ENCODE assay signal across 15 mouse cellular contexts in the genomic region with DNA sequence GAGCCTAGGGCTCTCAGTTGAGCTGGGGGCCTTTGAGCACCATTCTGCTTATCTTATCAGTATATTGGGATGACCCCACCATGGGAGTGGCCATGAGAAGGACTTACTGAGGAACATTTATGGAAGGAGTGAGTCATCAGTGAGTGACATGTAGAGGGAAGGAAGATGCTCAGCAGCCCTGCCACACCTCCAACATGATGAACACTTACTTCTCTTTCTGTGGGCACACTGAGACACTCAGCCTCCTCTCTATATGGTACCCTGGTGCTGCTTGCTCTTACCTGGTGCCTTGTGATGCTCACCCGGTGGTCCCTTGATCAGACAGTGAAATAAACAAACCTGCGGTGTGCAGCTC. TPM values are rescaled to one million over a fixed set of nuclear protein-coding genes. Genes with fewer than 3 reads are reported as not detected.
A peak's percentile ranks its signal among the peaks of the same experiment; 100 is the strongest.
DNase-seq lines count a peak whose midpoint lies in the region; ATAC-seq and TF ChIP-seq lines count a peak whose summit lies in the region.
"Had no signal": no experiment of that assay in that cellular context is flagged by ENCODE, and none has a peak within 500 bp of the region (broad histone marks: within the 10 kb centered on the region; RNA-seq: fewer than 3 reads in every experiment).

No protein-coding gene starts in this region.

- no peak for TF ChIP-seq RAD21 in CH12.LX (IDR thresholded peaks at IDR 0.05; ENCODE audit: low read depth, low read length)

- no peak overlapping the region for H3K9ac ChIP-seq in liver, embryonic 13.5 days
- no peak overlapping the region for H3K9ac ChIP-seq in liver, postnatal 0 days (replicated peaks)
- no peak overlapping the region for H3K9ac ChIP-seq in CH12.LX (ENCODE audit: insufficient read depth, low read depth)
- H3K9ac ChIP-seq: embryonic facial prominence, embryonic 15.5 days; liver, embryonic 12.5 days; neural tube, embryonic 15.5 days had no signal

- H3K9me3 ChIP-seq in liver, embryonic 13.5 days (replicated peaks) = no peaks in the 10 kb centered on the region
- no peaks in the 10 kb centered on the region for H3K9me3 ChIP-seq in liver, postnatal 0 days (ENCODE audit: low read length)
- no peaks in the 10 kb centered on the region for H3K9me3 ChIP-seq in CH12.LX (replicated peaks; ENCODE audit: low read length)
- H3K9me3 ChIP-seq: embryonic facial prominence, embryonic 15.5 days; heart, embryonic 10.5 days; liver, embryonic 12.5 days; neural tube, embryonic 15.5 days had no signal

- peaks cover 4% of the 10 kb centered on the region for H3K79me2 ChIP-seq in CH12.LX (replicated peaks; ENCODE audit: control insufficient read depth, extremely low read depth, insufficient read depth, poor library complexity, severe bottlenecking)

- TF ChIP-seq CTCF in liver, postnatal 0 days (IDR thresholded peaks at IDR 0.05; ENCODE audit: low read depth) = no peak
- no peak for TF ChIP-seq CTCF in CH12.LX (conservative IDR thresholded peaks at IDR 0.05 in 1 of 2, IDR thresholded peaks at IDR 0.05 in 1 of 2; ENCODE audit: low read depth in 2 of 2, low read length in 2 of 2)

- in situ Hi-C loops in CH12.LX (cut with MboI; ENCODE audit: low pct_ligation_motif_present, low pct_unique_long_range_greater_than_20kb, low sequenced_read_pairs) = no loop called here

- peak; percentile 34; the same call in 1 of the 2 replicates for ATAC-seq in liver, embryonic 13.5 days (ENCODE audit: low read depth)
- ATAC-seq in liver, postnatal 0 days = no peak
- peak; percentile 37; the same call in 1 of the 2 replicates for ATAC-seq in megakaryocyte progenitor cell, adult 5-6 weeks (replicated peaks; ENCODE audit: poor library complexity)
- ATAC-seq: liver, embryonic 12.5 days; midbrain, embryonic 16.5 days had no signal

- H3K4me1 ChIP-seq in liver, embryonic 13.5 days (replicated peaks) = peaks cover 9% of the 10 kb centered on the region; the same call in 1 of the 2 replicates
- 0 out of 2 replicates have a peak, but pooled peaks cover 6% of the 10 kb centered on the region for H3K4me1 ChIP-seq in liver, postnatal 0 days (ENCODE audit: insufficient read depth)
- peaks cover 11 to 45% of the 10 kb centered on the region in 2 experiments; a peak in 3 of 4 replicates for H3K4me1 ChIP-seq in CH12.LX (ENCODE audit: control insufficient read depth in 1 of 2, insufficient read depth in 2 of 2)

- H3K4me3 ChIP-seq in liver, embryonic 13.5 days (replicated peaks) = no peak overlapping the region
- no peak overlapping the region for H3K4me3 ChIP-seq in liver, postnatal 0 days (ENCODE audit: low read depth, low read length)
- no peak overlapping the region for H3K4me3 ChIP-seq in CH12.LX (replicated peaks in 1 of 3; ENCODE audit: low read depth in 2 of 3, low read length in 2 of 3, poor library complexity in 1 of 3)
- H3K4me3 ChIP-seq: embryonic facial prominence, embryonic 15.5 days; heart, embryonic 10.5 days; liver, embryonic 12.5 days; neural tube, embryonic 15.5 days had no signal

- H3K27me3 ChIP-seq in liver, embryonic 13.5 days = no peaks in the 10 kb centered on the region
- H3K27me3 ChIP-seq in liver, postnatal 0 days (ENCODE audit: insufficient read depth, low read length) = no peaks in the 10 kb centered on the region
- H3K27me3 ChIP-seq in CH12.LX (replicated peaks) = no peaks in the 10 kb centered on the region
- H3K27me3 ChIP-seq: embryonic facial prominence, embryonic 15.5 days; liver, embryonic 12.5 days; neural tube, embryonic 15.5 days had no signal

- H3K4me2 ChIP-seq in liver, embryonic 13.5 days = no peak overlapping the region
- H3K4me2 ChIP-seq in liver, postnatal 0 days (ENCODE audit: low read depth, low read length) = no peak overlapping the region
- H3K4me2 ChIP-seq in CH12.LX (ENCODE audit: insufficient read depth, low read depth, poor library complexity, severe bottlenecking) = no peak overlapping the region
- H3K4me2 ChIP-seq: embryonic facial prominence, embryonic 15.5 days; liver, embryonic 12.5 days; neural tube, embryonic 15.5 days had no signal

- H3K36me3 ChIP-seq in liver, embryonic 13.5 days = no peaks in the 10 kb centered on the region
- H3K36me3 ChIP-seq in liver, postnatal 0 days (replicated peaks; ENCODE audit: insufficient read depth, low read length) = no peaks in the 10 kb centered on the region
- peaks cover 0 to 3% of the 10 kb centered on the region in 2 experiments for H3K36me3 ChIP-seq in CH12.LX (replicated peaks in 1 of 2; ENCODE audit: control insufficient read depth in 1 of 2, insufficient read depth in 1 of 2, low read length in 1 of 2)
- H3K36me3 ChIP-seq: embryonic facial prominence, embryonic 15.5 days; liver, embryonic 12.5 days; neural tube, embryonic 15.5 days had no signal

- dilution Hi-C loops in CH12.LX (cut with MboI; ENCODE audit: extremely low pct_ligation_motif_present, extremely low pct_unique_long_range_greater_than_20kb, low sequenced_read_pairs) = no loop called here

- no peak overlapping the region for H3K27ac ChIP-seq in liver, embryonic 13.5 days
- H3K27ac ChIP-seq in liver, postnatal 0 days (ENCODE audit: low read depth) = no peak overlapping the region
- no peak overlapping the region; the same call in 1 of the 2 replicates for H3K27ac ChIP-seq in CH12.LX (ENCODE audit: insufficient read depth, low read depth)
- H3K27ac ChIP-seq: embryonic facial prominence, embryonic 15.5 days; heart, embryonic 10.5 days; liver, embryonic 12.5 days; neural tube, embryonic 15.5 days had no signal

- DNase-seq in liver, embryonic 13.5 days = no peak
- DNase-seq in liver, postnatal 0 days = no peak
- peak; percentile 79 for DNase-seq in CH12.LX (ENCODE audit: extremely low read depth)
- DNase-seq in brain, adult 2 months (ENCODE audit: low read depth, low spot score) = peak; percentile 61
- no peak for DNase-seq in thymus, postnatal 10 days (ENCODE audit: low spot score in 2 of 2)
- DNase-seq in frontal cortex, adult 2 months (ENCODE audit: extremely low spot score in 1 of 2, low spot score in 1 of 2) = no peak
- DNase-seq: adrenal gland, postnatal 25 days; kidney, adult 8-10 months; thymus, postnatal 4 days had no signal

- TF ChIP-seq EP300 in liver, postnatal 0 days (IDR thresholded peaks at IDR 0.05; ENCODE audit: low read depth) = no peak
- peak; percentile 38; the same call in 1 of the 2 replicates for TF ChIP-seq EP300 in CH12.LX (IDR thresholded peaks at IDR 0.05; ENCODE audit: low read length)

- 74% methylated on average over 2 of the region's 2 CpGs for WGBS in liver, embryonic 13.5 days (ENCODE audit: insufficient replicate concordance)
- WGBS in liver, postnatal 0 days (ENCODE audit: insufficient replicate concordance) = 74% methylated on average over 2 of the region's 2 CpGs

- no peak for TF ChIP-seq POLR2A in CH12.LX (IDR thresholded peaks at IDR 0.05; ENCODE audit: low read depth, low read length)

TF ChIP-seq in CH12.LX, 34 proteins besides CTCF, POLR2A, EP300 and RAD21:
- TF ChIP-seq JUND (conservative IDR thresholded peaks at IDR 0.05; ENCODE audit: low read depth, low read length) (peak; percentile 86), ETS1 (conservative IDR thresholded peaks at IDR 0.05; ENCODE audit: low read depth, low read length) (peak; percentile 42), SMC3 (IDR thresholded peaks at IDR 0.05; ENCODE audit: low read depth, low read length) (no peak), JUN (IDR thresholded peaks at IDR 0.05; ENCODE audit: insufficient read depth, low read depth, low read length) (peak; percentile 60)

RNA-seq across cellular contexts. Expression of gene Cyfip1, which starts 17.9 kb away (rescaled TPM):
- 18.8 and 21.3 TPM in 2 replicates for polyA plus RNA-seq in liver, embryonic 13.5 days (2015; fragmentation: Nextera tagmentation; extraction: Ambion mirVana)
- polyA plus RNA-seq in liver, postnatal 0 days (2015; fragmentation: Nextera tagmentation; extraction: Ambion mirVana) = 12.0 and 14.3 TPM in 2 replicates
- total RNA-seq in CH12.LX (2012; rRNA removed) = 24.8 and 29.3 TPM in 2 replicates
- 19.3 and 20.1 TPM in 2 replicates for total RNA-seq in CH12.LX (2014; rRNA removed)
- polyA plus RNA-seq in CH12.LX (2012; ENCODE audit: insufficient read length, low read depth) = 24.8 and 27.8 TPM in 2 replicates
- 38.7 and 42.8 TPM in 2 replicates for total RNA-seq in megakaryocyte progenitor cell, adult 5-6 weeks (2015)
- total RNA-seq in megakaryocyte progenitor cell, adult 5-6 weeks (2017) = 41.1 and 49.2 TPM in 2 replicates
- 56.4 and 62.3 TPM in 2 replicates for polyA plus RNA-seq in frontal cortex, adult 2 months (2012; rRNA removed)

Comparison
In these comparisons a context has a peak if more than half of its experiments do, and no peak if none do; other contexts are left out.
1. DNase-seq: peak in CH12.LX (single experiment) and brain, adult 2 months (single experiment); none in liver, embryonic 13.5 days (single experiment), liver, postnatal 0 days (single experiment), thymus, postnatal 10 days (0 of 2) and frontal cortex, adult 2 months (0 of 2).